Mouse (Mus musculus): ENCODE data around the gene Sult2b1.

Sult2b1 gene

DNA sequence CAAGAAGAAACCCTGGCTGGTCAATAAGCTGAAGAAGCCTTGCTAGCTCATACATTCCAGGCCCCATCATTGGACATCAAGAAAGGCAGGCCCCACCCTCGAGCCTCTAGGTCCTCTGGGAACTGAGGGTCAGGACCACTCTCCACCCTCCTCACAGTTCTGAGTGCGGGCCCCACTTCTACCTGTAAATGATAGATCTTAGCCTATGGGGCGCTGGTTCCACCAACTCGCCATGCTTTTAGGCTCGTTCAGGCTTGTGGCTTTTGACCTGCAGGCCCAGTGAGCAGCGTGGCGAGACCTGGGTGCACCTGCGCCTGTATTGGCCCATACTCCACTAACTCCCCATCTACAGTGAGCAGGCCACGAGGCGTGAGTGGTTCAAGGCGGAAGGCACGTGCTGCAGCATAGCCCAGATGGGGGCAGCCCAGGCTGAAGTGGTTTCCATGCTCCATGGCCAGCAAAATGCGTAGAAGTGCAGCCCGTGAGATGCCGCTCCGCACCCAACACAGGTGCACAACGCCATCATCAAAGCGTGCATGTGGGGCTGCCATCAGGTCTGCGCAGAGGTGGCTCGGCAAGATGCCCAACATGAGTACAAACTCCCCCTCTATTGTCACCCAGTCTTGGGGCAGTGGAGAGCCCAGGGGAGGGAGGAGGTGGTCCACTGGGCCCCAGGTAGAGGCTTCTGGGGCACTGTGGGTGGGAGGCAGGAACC lies 73.8 kb downstream of the Sult2b1 start:
- peak; percentile 70 for DNase-seq

DNA sequence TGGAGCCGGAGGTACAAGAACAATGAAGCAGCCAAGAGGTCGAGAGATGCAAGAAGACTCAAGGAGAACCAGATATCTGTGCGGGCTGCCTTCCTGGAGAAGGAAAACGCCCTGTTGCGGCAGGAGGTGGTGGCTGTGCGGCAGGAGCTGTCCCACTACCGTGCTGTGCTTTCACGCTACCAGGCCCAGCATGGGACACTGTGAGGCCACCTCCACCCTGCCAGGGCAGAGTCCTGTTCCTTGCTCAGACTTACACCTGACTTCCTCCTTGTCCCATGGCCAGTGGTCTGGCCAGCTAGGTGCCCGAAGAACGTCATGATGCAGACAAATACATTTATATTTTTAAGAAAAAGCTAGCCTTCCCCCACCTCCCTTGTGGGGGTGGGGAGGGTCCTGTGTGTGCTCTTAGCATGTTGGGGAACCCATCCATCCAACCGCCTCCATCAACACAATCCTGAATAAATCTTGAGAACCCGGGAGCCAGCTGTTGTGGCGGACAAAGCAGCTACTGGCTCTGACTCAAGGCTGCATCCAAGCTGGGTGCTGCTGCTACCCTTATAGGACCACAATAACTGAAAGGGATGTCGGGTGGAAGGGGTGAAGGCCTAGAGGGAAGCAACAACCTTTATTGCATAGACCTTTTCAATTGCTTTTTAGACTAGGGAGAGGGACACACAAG lies 74.7 kb downstream of the Sult2b1 start:
- peak; percentile 63 for DNase-seq

DNA sequence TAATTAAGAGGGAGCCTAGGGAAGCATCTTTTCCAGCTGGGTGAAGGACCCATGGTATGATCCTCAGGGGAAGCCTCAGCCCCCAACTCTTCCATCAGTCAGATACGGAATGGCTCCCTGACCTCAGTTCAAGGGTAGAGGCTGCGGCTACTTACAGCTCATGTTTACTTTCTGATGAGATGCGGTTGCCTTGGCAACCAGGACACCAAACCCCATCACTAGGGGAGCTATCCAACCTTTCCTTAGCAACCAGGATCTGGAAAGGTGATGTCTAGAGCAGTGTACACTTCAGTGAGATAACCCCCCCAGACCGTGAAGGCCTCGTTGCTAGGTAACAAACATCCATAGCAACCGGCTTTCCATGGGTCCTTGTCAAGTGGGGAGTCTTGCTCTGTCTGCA lies 75.4 kb downstream of the Sult2b1 start:
- peak; percentile 63 for DNase-seq

DNA sequence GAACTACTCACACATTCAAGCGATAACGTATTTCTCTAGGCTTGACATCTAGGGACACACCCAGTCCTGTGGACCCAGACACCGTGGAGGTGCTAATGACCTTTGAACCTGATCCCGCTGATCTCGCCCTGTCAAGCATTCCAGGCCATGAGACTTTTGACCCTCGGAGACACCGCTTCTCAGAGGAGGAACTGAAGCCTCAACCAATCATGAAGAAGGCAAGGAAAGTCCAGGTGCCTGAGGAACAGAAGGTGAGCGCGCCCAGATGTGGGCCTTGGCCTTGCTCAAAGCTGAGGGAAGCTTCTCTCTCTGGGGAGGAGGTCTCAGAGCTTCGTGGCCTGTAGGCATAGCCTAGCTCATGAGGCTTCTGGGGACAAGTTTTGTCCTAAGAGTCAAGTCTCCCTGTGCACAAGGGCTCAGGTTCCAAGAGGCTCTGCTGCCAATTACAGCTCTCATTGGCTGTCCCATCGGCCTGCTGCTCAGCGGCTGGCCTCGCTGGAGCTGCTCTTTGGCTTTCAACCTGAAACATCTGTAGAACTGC lies 76.2 kb downstream of the Sult2b1 start:
- DNase-seq: peak; percentile 74

DNA sequence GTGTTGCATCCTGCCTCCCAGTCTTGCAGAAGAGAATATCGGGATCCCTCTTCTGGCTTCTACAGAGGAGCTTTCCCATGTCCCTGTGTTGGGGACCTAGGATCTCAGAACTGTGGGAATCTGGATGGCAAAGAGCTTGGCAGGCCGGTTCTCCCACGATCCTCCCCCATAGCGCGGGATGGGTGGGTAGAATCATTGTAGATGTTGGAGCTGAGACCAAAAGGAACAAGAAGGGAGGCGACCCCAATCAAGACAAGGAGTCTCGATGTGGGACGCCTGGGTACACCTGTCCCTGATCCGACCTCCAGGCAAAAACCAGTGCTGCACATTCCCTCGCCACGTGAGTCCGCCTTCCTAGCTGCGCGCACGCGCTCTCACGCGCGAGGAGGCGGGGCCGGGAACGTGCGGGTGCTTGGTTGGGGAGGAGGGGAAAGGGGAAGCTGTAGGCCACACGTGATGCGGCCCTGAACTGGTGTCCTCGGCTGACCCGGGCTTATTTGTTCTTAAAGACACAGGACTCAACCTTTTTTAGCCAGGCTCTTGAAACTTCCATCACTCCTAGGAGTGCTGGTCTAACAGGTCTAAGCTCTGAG lies 77.0 kb downstream of the Sult2b1 start:
- peak; percentile 98 for DNase-seq

DNA sequence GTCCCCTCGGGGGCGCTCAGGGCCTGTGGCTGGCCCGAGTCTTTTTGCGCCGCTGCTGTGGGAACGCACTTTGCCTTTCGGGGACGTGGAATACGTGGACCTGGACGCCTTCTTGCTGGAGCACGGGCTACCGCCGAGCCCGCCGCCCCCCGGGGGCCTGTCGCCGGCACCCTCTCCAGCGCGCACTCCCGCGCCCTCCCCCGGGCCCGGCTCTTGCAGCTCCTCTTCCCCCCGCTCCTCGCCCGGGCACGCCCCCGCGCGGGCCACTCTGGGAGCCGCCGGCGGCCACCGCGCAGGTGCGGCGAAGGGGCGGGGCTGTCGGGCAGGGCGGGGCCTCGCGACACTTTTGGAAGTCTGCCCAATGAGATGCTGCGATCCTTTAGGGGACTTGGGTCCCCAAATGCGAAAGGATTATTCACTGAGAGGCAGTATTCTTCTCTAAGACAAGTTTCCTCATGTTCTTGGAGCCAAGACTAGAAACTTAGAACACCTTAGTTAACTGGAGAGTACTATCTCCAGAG lies 77.7 kb downstream of the Sult2b1 start:
- DNase-seq: peak; percentile 94

DNA sequence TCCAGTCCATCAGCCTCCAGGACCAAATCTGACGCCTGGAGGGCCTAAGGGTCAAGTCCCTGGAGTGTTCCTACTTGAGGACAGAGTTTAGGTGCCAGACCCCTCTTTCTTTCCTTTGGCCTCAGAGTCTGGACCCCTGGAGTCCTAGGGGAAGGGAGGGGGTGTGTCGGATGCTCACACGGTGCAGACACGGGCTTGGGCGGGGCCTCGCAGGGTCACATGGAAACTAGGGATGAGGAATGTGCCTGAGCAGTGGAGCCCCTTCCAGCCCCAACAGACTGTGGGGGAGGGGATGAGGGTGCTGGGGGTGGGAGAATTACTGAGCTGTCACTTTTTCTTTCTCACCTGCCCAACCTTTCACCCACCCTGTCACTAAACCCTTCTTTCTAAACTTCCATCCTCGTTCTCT lies 78.6 kb downstream of the Sult2b1 start:
- peak; percentile 94 for DNase-seq

DNA sequence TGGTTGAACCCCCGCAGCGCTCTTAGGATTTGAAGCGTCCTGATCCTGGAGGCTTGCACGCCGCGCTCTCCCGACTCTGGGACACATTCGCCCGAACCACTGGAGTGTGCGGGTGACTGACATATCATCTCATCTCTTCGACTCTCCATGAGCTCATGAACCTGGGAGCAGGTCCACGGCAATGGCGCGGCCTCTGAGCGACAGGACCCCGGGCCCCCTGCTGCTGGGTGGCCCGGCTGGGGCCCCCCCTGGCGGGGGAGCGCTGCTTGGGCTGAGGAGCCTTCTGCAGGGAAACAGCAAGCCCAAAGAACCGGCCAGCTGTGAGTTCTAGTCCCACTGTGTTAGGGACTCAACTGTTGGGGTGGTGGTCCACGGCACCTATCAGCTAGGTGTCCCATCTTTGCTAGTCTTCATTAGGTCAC lies 79.0 kb downstream of the Sult2b1 start:
- no peak for DNase-seq

DNA sequence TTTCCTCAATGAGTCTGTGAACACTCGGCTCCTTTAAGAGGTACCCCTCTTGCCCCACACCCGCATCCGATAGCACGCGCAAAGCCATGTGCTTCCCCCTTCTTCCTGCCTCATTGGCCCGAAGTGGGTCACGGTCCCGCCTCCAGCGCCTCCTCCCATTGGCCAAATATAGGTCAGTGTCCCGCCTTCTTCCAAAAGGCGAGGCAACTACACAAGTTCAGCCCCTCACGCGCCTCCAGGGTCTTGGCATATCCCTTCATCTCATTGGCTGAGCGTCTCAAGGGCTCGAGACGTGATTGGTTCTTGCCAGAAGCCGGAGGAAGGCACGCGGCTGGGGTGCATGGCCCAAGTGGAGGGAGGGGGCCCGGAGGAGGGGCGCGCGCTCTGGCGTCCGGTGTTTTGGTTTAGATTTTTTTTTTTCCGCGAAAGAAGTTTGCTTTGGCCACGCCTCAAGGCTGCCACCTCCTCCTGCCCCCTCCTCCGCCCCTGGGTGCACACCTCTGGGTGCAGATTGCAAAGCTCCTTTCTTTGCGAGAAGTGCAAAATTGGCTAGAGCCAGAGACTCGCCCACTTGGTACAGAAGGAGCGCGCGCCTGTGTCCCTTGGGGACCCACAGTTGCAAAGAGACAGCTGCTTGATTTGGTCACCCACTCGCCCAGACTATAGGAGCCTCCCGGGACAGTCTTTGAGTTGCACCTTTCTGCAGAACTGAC lies 79.6 kb downstream of the Sult2b1 start, which contains the start of gene Dbp:
TSS of gene Dbp (plus strand) at position 359 of the 713 bp plus-strand sequence.
- peak; percentile 100 for DNase-seq

DNA sequence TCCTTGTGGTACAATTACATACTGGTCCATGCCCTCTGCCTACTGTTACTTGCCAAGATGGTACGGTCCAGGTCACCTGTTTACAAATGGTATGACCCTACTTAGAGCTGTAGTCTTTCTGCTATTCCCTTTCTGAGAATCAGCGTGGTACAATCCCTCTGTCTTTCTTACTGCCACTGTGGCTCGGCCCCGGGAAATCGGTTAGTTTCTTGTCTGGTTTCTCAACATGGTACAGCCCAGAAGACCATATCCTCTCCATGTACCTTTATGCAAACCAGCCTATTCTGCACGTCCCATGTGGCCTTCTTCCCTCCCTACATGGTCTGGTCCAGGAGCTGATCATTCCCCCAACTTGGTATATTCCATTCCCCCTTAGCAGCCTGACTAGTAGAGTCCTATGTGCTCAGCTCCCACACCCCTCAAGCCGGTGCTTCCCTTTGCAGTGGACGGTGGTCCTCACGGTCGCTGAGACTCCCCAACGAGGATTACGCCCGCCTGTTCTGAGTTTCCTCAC lies 80.4 kb downstream of the Sult2b1 start:
- peak; percentile 93 for DNase-seq

DNA sequence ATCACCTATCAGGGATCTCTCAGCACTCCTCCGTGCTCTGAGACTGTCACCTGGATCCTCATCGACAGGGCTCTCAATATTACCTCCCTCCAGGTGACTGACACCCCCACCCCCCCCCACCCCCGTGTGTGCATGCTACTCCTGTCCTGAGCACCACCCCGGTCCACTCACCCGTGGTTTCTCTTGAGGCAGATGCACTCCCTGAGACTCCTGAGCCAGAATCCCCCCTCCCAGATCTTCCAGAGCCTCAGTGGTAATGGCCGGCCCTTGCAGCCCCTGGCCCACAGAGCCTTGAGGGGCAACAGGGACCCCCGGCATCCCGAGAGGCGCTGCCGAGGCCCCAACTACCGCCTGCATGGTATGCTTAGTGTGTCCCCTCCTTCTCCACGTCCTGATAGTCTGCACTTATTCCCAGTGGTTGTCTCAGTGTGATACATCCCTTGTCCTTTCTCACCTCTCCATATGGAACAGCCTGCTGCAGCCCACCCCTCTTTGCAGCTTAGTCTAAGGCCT lies 80.9 kb downstream of the Sult2b1 start:
- DNase-seq: peak; percentile 85

DNA sequence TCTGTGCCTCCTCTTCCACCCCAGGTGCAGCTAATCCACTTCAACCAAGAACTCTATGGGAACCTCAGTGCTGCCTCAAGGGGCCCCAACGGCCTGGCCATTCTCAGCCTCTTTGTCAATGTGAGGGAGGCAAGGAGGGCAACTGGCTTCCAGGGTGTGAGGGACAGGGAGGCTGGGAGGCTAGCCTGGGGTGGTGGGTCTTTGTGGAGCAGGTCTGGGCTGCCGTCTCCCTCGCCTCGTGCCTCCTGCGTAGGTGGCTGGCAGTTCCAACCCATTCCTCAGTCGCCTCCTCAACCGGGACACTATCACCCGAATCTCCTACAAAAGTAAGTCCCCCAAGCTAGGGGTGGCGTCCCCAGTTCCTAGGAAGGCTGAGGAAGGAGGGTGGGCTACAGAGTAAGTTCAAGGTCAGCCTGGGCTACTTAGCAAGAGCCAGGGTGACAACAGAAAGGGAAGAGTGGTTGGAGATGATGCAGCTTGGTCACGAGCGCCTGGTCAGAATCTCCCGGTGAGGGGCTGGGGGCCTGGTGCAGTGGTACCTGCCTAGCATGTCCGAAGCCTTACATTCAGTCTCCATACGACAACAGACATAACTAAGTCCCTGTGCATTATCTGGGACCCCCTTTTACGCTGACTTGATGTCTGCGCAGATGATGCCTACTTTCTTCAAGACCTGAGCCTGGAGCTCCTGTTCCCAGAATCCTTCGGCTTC lies 81.5 kb downstream of the Sult2b1 start:
- peak; percentile 72 for DNase-seq

DNA sequence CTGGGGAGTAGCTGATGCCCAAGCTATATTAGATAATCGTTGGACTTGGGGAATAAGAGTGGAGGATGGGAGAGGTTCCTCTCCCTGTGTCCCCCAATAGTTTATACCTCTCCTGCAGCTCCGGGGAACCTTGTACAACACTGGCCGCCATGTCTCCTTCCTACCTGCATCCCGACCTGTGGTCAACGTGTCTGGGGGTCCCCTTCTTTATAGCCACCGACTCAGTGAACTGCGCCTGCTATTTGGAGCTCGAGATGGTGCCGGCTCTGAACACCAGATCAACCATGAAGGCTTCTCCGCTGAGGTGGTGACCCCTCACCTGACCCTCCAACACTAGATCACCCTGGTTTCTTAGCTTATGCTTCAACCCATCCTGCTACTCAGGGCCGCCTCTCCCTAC lies 82.2 kb downstream of the Sult2b1 start:
- peak; percentile 64 for DNase-seq

DNA sequence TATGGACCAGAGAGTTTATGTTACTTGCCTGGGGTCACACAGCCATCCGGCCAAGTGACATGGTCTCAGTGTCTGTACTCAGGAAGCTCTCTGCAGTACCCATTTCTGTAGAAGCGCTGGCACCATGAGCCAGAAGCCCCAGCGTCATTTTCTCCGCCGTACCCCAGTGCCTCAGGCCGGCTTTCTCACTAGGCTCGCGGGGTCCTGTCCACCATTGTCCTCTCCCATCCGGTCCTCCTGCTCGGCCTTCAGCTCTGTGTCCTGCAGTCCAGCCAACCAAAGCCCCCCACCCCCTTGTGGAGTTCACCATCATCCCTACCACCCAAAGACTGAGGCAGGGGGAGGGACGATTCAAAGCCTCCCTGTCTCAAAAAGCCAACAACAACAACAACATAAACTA lies 82.9 kb downstream of the Sult2b1 start:
- peak; percentile 72 for DNase-seq

DNA sequence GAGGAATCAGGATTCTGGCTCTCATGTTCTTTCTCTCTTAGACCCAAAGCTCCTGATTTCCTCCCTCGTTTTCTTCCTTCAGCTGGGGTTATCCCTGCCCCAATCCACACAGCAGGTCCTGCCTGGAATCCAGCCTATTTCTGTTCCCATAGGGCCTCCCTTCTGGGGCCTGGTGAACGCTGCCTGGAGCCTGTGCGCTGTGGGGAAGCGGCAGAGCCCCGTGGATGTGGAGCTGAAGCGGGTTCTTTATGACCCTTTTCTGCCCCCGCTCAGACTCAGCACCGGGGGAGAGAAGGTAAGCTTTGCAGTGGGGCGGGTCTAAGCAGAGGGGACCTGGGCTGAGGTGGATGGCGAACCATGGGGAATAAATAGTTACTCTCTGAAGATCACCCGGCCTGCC lies 83.4 kb downstream of the Sult2b1 start:
- peak; percentile 71 for DNase-seq

DNA sequence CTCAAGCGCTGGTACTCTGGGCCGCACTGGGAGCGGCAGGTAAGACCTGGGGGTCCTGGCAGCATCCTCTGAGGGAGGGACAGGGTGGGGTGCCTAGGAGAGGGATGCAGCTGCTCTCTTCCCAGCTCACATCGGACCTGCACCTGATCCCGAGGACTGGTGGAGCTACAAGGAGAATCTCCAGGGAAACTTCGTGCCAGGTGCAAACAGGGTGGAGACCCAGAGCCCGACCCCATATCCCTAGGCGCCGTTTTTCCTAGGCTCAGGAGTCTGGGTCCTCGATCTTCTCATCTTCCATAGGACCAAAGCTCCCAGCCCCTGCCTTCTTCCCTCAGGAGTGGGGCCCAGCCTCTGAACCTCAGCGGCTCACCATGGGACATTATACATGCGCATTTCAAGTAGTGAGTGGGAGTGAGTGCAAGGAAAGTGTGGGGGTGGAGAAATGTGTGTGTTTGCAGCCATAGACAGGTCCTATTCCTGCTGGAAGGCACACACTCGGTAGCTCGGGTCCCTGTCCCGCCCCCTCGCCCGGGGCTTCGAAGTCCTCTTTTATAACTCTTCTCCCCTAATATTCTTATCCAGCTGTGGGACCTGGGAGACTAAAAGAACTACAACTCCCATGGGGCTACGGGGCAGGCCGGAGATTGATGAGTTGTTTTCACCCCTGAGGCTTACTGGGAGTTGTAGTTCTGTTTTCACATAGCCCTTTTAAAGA lies 84.0 kb downstream of the Sult2b1 start:
- DNase-seq: peak; percentile 86

DNA sequence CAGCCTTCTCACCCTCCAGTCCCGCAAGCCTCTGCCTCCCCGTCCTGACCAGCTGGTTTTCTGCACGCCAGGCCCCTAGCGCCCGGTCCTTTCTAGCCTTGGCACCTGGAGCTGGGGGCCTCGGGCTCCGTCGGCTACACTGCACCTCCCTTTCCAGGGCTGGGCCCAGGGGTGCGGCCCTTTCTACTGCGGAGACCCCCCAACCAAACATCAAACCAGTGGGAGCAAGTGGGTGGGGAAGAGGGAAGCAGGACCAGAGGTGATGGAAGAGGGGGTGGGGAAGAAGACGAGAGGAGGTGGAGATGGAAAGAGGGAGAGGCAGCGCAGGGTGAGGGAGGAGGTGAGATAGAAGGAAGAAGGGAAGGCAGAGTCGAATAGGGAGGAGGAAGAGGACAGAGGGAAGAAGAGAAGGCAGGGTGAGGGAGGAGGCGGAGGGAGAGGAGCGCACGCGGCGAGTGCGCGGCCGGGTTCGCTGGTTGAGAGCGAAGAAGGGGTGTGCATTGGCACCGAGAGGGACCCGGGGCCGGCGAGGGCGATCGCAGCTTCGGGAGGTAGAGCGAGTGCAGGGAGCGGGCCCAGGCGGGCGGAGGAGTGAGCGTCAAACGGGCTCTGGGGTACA lies 84.8 kb downstream of the Sult2b1 start, which contains the start of gene Car11:
TSS of gene Car11 (plus strand) at position 321 of the 619 bp plus-strand sequence.
- DNase-seq: peak; percentile 74

DNA sequence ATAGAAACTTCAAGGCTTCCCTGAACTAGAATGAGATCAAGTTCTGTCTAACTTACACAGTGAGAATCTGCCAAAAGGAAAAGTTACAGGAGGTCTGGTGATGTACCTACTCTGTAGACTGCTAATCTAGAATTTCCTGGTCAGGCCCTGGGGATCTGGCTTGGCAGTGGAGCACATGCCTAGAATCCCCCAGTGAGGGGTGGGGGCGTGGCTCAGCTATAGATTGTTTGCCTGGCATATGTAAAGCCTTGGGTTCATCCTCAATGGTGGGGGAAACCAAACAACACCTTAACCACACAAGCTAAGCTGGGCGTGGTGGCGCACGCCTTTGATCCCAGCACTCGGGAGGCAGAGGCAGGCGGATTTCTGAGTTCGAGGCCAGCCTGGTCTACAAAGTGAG lies 86.6 kb downstream of the Sult2b1 start:
- DNase-seq: no peak

DNA sequence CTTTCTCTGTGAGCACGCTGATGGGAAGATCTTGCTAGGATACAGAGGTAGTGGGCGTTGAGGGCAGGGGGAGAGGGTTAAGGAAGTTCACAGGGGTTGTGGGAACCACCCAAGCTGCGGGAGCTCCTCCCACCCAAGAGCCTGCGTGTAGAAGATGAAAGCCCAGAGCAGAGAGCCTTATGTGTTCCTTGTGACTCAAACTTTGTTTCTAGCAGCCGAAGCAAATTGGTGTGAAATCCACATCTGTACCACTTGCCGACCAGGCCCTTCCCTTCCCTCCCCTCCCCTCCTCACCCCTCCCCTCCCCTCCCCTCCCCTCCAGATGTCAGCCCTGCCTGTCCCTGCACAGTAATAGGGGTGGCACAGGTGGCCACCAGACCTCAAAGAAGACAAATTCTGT lies 89.4 kb downstream of the Sult2b1 start:
- no peak for DNase-seq

DNA sequence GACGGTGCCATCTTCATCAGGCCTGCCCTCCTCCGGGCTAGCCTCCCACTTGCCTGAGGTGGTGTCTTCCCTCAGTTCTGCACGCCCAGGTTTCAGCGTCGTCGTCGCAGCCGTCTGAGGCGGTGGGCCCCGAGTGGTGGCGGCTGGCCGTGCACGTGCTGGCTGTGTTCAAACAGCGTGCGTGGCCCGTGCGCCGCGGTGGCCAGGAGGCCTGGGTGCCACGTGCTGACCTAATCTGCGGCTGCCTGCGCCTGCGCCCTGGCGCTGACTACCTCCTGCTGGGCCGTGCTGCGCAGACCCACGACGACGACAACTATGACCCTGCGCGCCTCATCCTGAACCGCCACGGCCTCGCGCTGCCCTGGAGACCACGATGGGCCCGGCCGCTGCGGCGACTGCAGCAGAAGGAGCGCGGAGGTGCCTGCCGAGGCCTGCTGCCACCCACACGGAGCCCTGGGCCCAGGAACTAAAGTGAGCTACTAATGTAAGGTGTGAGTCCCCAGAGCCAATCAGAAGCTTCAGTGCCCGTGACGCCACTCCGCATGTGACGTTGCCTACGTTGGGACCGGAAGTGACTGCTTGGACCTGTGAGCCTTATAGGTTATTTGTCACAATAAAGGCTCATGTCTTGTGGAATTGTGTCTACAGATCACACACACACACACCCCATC lies 90.4 kb downstream of the Sult2b1 start, which contains the start of gene Sec1:
TSS of gene Sec1 (minus strand) at position 482 of the 671 bp plus-strand sequence.
- DNase-seq: no peak

All from cerebellum, adult 11-12 months (tissue).